Mouse (Mus musculus): ENCODE measurements around the gene Spock2. TPM values are rescaled to one million over a fixed set of nuclear protein-coding genes. Genes with fewer than 3 reads are reported as not detected.
A peak's percentile ranks its signal among the peaks of the same experiment; 100 is the strongest.
"Not testable (repeated sequence)": the region's sequence is repeated elsewhere in the genome, so short reads cannot be mapped to it uniquely, and the experiment has no call there.

The Spock2 gene
- total RNA-seq, 2 experiments from 2014 or later = not detected

- no peak for ATAC-seq (replicated peaks; ENCODE audit: poor library complexity, severe bottlenecking)
Measured at GRCm38 (mm10) chr10:60138680-60139079, 32.7 kb downstream of the Spock2 start.

GRCm38 (mm10) chr10:60140751-60141150 lies 34.7 kb downstream of the Spock2 start:
- ATAC-seq (replicated peaks; ENCODE audit: poor library complexity, severe bottlenecking) = no peak

GRCm38 (mm10) chr10:60141656-60142160 lies 35.7 kb downstream of the Spock2 start:
- no peak for ATAC-seq (replicated peaks; ENCODE audit: poor library complexity, severe bottlenecking)

GRCm38 (mm10) chr10:60147510-60148047 lies 41.6 kb downstream of the Spock2 start:
- not testable (repeated sequence) for ATAC-seq (replicated peaks; ENCODE audit: poor library complexity, severe bottlenecking)

GRCm38 (mm10) chr10:60148087-60148486 lies 42.1 kb downstream of the Spock2 start:
- ATAC-seq (replicated peaks; ENCODE audit: poor library complexity, severe bottlenecking) = peak; percentile 69

- ATAC-seq (replicated peaks; ENCODE audit: poor library complexity, severe bottlenecking) = peak; percentile 50
Measured at GRCm38 (mm10) chr10:60151107-60151663, 45.2 kb downstream of the Spock2 start.

- no peak for ATAC-seq (replicated peaks; ENCODE audit: poor library complexity, severe bottlenecking)
Measured at GRCm38 (mm10) chr10:60156016-60156415, 50.0 kb downstream of the Spock2 start.

- ATAC-seq (replicated peaks; ENCODE audit: poor library complexity, severe bottlenecking) = no peak
Measured at GRCm38 (mm10) chr10:60158144-60158543, 52.1 kb downstream of the Spock2 start.

- not testable (repeated sequence) for ATAC-seq (replicated peaks; ENCODE audit: poor library complexity, severe bottlenecking)
Measured at GRCm38 (mm10) chr10:60161397-60161796, 55.4 kb downstream of the Spock2 start.

GRCm38 (mm10) chr10:60162184-60162972 lies 56.4 kb downstream of the Spock2 start:
- not testable (repeated sequence) for ATAC-seq (replicated peaks; ENCODE audit: poor library complexity, severe bottlenecking)

- ATAC-seq (replicated peaks; ENCODE audit: poor library complexity, severe bottlenecking) = no peak
Measured at GRCm38 (mm10) chr10:60162973-60163255, 56.9 kb downstream of the Spock2 start.

- ATAC-seq (replicated peaks; ENCODE audit: poor library complexity, severe bottlenecking) = no peak
Measured at GRCm38 (mm10) chr10:60164869-60165268, 58.9 kb downstream of the Spock2 start.

GRCm38 (mm10) chr10:60166068-60166467 lies 60.0 kb downstream of the Spock2 start:
- ATAC-seq (replicated peaks; ENCODE audit: poor library complexity, severe bottlenecking) = no peak

GRCm38 (mm10) chr10:60168306-60168705 lies 62.3 kb downstream of the Spock2 start:
- ATAC-seq (replicated peaks; ENCODE audit: poor library complexity, severe bottlenecking) = no peak

GRCm38 (mm10) chr10:60168960-60169359 lies 62.9 kb downstream of the Spock2 start:
- no peak for ATAC-seq (replicated peaks; ENCODE audit: poor library complexity, severe bottlenecking)

GRCm38 (mm10) chr10:60170326-60171089 lies 64.5 kb downstream of the Spock2 start:
- no peak for ATAC-seq (replicated peaks; ENCODE audit: poor library complexity, severe bottlenecking)

GRCm38 (mm10) chr10:60171368-60171767 lies 65.3 kb downstream of the Spock2 start:
- no peak for ATAC-seq (replicated peaks; ENCODE audit: poor library complexity, severe bottlenecking)

- ATAC-seq (replicated peaks; ENCODE audit: poor library complexity, severe bottlenecking) = no peak
Measured at GRCm38 (mm10) chr10:60172306-60172705, 66.3 kb downstream of the Spock2 start.

GRCm38 (mm10) chr10:60173035-60173434 lies 67.0 kb downstream of the Spock2 start:
- ATAC-seq (replicated peaks; ENCODE audit: poor library complexity, severe bottlenecking) = no peak

- ATAC-seq (replicated peaks; ENCODE audit: poor library complexity, severe bottlenecking) = no peak
Measured at GRCm38 (mm10) chr10:60174506-60174905, 68.5 kb downstream of the Spock2 start.

GRCm38 (mm10) chr10:60175306-60175705 lies 69.3 kb downstream of the Spock2 start:
- ATAC-seq (replicated peaks; ENCODE audit: poor library complexity, severe bottlenecking) = not testable (repeated sequence)

Measured in granulocyte monocyte progenitor cell, adult 5-6 weeks (primary cell).